Mouse (Mus musculus) hindbrain, embryonic 10.5 days (tissue): ENCODE data around the gene Aspg. TPM values are rescaled to one million over a fixed set of nuclear protein-coding genes. Genes with fewer than 3 reads are reported as not detected.

Experiments
- DNase-seq: peaks from one replicate; pipeline ENCODE4 v3.0.0-alpha.2; 2017; ENCODE audit warnings: low spot score
- H3K27ac ChIP-seq: fragments of 300-500 bp; sonication (generic); 2 replicates; pipeline ENCODE4 v1.5.1; 2016; ENCODE audit warnings: mild to moderate bottlenecking, moderate library complexity
- H3K27me3 ChIP-seq: fragments of 300-500 bp; sonication (generic); 2 replicates; pipeline ENCODE4 v1.6.1; 2016; ENCODE audit warnings: mild to moderate bottlenecking; ENCODE audit not compliant: poor library complexity, insufficient read depth, severe bottlenecking
- H3K36me3 ChIP-seq: fragments of 300-500 bp; sonication (generic); 2 replicates; pipeline ENCODE4 v1.6.1; 2016; ENCODE audit warnings: mild to moderate bottlenecking, moderate library complexity
- H3K4me1 ChIP-seq: fragments of 300-500 bp; sonication (generic); replicated peaks from 2 replicates; pipeline ENCODE4 v1.6.1; 2016; ENCODE audit warnings: mild to moderate bottlenecking
- H3K4me3 ChIP-seq: fragments of 300-500 bp; sonication (generic); 2 replicates; pipeline ENCODE4 v1.5.1; 2016; ENCODE audit warnings: mild to moderate bottlenecking, moderate library complexity
- H3K9me3 ChIP-seq: fragments of 300-500 bp; sonication (generic); 2 replicates; pipeline ENCODE4 v1.6.1; 2016; ENCODE audit warnings: mild to moderate bottlenecking, moderate library complexity
- WGBS: fragments of 180-500 bp; shearing (Covaris S2); methylation state at CpG from one replicate; pipeline ENCODE4 v1.1.7; 2016; 5-methylcytosine and 5-hydroxymethylcytosine counted together
- polyA plus RNA-seq: library from polyadenylated mRNA; unstranded; fragments of >200 nt; fragmentation: Nextera tagmentation; extraction: Ambion mirVana; gene quantifications from 2 replicates; pipeline ENCODE4 v1.2.1, GENCODE M21; 2016

The Aspg gene
- polyA plus RNA-seq, 1 experiment from 2014 or later, result 1.4 TPM

DNA sequence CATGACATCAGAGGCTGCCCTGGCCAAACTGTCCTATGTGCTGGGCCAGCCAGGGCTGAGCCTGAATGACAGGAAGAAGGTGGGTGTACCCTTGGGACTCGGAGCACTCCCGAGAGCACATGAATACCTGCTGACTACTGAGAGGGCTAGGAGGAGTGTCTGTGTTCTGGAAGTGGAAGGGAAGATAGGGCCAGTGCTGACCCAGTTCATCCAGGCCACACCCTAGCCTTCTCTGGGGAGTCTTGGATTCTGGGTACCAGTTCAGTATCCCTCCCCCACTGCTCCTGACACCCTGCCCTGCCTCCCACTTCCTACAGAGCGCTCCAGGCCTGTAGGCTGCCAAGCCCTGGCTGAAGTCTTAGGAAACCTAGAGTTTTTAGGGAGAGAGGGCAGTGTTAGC, 14.7 kb downstream of the Aspg start:
- no peak overlapping the region for H3K27ac ChIP-seq
- H3K4me3 ChIP-seq, result no peak overlapping the region
- H3K9me3 ChIP-seq, result no peaks in the 10 kb centered on the region
- WGBS, result 85% methylated on average over 3 of the region's 3 CpGs
- H3K4me1 ChIP-seq, result peaks cover 22% of the 10 kb centered on the region
- H3K27me3 ChIP-seq, result peaks cover 9% of the 10 kb centered on the region
- no peak for DNase-seq
- no peaks in the 10 kb centered on the region for H3K36me3 ChIP-seq

- peaks cover 54% of the 10 kb centered on the region for H3K27me3 ChIP-seq
- peaks cover 31% of the 10 kb centered on the region for H3K4me1 ChIP-seq
- no peaks in the 10 kb centered on the region for H3K9me3 ChIP-seq
- H3K4me3 ChIP-seq, result no peak overlapping the region
- H3K27ac ChIP-seq, result no peak overlapping the region
- DNase-seq, result no peak
- WGBS, result 79% methylated on average over 14 of the region's 14 CpGs
- no peaks in the 10 kb centered on the region for H3K36me3 ChIP-seq
These were observed 19.4 kb downstream of the Aspg start for GRCm38 (mm10) chr12:112125903-112126302.

GRCm38 (mm10) chr12:112126931-112127635, 20.6 kb downstream of the Aspg start:
- peak overlapping the region; percentile 50; the same call in 1 of the 2 replicates for H3K27ac ChIP-seq
- 66% methylated on average over 14 of the region's 14 CpGs for WGBS
- no peak for DNase-seq
- no peaks in the 10 kb centered on the region for H3K36me3 ChIP-seq
- H3K4me3 ChIP-seq, result no peak overlapping the region
- peaks cover 36% of the 10 kb centered on the region for H3K4me1 ChIP-seq
- H3K27me3 ChIP-seq, result peaks cover 66% of the 10 kb centered on the region
- H3K9me3 ChIP-seq, result no peaks in the 10 kb centered on the region

DNA sequence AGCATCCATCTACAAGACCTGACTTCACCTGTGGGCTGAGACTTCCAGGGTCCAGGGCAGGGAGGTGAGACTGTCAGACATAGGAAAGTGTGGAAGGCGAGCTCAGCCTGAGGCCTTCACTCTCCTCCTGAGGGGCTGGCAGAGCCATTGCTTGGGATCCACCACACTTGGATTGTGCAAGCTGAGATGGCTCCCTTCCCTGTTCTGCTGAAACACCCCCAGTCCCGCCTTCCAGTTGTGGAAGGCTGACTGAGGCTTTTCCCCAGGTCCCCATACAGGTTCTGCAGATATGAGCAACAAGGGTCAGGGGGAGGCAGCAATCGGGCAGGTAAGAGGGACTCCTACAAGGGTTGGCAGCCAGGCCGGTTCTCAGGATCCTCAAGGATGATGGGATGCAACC, 22.0 kb downstream of the Aspg start:
- no peaks in the 10 kb centered on the region for H3K9me3 ChIP-seq
- peaks cover 33% of the 10 kb centered on the region for H3K4me1 ChIP-seq
- H3K36me3 ChIP-seq, result no peaks in the 10 kb centered on the region
- H3K4me3 ChIP-seq, result no peak overlapping the region
- H3K27ac ChIP-seq, result no peak overlapping the region
- WGBS, result 78% methylated on average over 4 of the region's 4 CpGs
- no peak for DNase-seq
- peaks cover 81% of the 10 kb centered on the region for H3K27me3 ChIP-seq

DNA sequence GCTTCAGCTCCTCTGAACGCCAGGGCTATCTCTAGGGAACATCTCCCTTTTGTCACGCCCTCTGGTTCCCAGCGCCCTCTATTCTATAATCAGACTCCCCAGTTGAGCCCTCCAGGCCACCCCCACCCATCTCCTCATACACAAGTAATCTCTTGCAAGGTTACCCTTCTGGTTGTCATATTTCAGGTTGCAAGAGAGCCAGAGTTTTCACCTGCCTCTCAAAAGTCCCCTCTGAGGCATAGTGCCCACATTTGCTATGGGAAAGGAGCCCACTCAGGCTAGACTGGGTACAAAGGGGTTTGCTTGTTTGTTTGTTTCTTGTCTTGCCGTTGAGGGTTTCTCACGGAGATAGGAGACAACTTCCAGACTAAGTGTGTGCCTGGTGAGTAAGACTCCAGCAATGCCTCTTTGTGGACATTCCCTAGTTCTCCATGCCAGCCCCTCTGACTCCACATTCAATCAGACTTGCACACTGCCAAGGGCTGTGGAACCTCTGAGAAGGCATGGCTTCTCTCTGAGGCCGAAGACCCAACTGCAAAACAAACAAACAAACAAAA, 22.9 kb downstream of the Aspg start:
- Histone ChIP-seq H3K27ac (peak overlapping the region; percentile 92; the same call in 1 of the 2 replicates), H3K4me1 (peaks cover 33% of the 10 kb centered on the region), H3K27me3 (peaks cover 79% of the 10 kb centered on the region), H3K36me3 (no peaks in the 10 kb centered on the region), H3K4me3 (0 out of 2 replicates have a peak overlapping the region, but pooled peaks have one; percentile 74), H3K9me3 (no peaks in the 10 kb centered on the region)
- 55% methylated on average over 6 of the region's 6 CpGs for WGBS
- no peak for DNase-seq

DNA sequence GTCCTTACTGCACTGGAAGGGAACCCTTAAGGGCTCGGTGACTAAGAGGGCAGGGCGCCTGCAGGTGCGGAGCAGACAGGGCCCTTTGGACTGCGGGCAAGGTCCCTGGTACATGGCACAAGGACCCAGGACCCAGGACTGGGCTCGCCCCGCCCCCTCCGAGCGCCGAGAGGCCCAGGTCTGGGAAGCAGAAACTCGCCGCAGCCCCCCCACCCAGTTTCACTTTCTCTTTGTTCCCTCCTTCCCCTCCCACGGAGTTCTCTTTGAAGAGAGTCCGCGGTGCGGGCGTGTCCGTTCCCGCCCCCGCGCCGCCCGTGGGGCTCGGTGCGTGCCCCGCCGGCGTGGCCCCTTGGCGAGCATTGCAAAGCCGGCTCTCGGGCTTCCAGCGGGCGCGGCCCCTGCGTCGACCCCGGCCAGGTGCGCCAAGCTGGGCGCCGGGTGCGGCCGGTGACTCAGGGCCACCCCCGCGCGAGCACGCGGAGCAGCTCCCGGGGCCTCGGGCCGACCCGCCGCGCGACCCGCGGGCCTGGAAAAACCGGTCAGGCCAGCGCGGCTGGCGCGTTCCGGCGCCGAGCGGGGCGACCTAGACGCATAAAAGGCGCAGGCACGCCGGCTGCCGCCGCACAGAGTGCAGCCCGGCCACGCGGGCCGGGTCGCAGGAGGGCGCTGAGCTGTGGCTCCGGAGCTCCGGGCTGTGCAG, 23.8 kb downstream of the Aspg start:
- under 1% methylated on average over 79 of the region's 79 CpGs for WGBS
- Histone ChIP-seq H3K9me3 (no peaks in the 10 kb centered on the region), H3K36me3 (no peaks in the 10 kb centered on the region), H3K4me3 (peak overlapping the region; percentile 74), H3K4me1 (peaks cover 33% of the 10 kb centered on the region), H3K27ac (peak overlapping the region; percentile 92), H3K27me3 (peaks cover 84% of the 10 kb centered on the region)
- DNase-seq, result peak; percentile 67

DNA sequence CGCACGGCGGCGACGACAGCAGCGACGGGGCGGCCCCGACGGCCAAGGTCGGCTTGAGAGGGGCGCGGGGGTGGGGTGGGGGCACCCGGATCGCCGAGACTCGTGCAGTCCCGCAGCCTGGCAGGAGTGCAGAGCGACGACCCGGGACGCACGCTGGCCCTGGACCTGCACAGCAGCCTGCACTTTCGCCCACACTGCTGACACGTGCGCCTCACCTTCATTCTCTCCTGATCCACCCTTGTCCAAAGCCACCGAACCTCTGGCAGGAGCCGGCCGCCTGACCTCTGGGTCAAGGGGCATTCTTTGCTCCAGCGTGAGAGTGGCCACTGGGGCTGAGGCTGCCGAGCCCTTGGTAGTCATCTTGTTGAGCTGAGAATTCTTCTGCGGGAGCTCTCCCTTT, 24.5 kb downstream of the Aspg start:
- Histone ChIP-seq H3K4me3 (peak overlapping the region; percentile 74), H3K27me3 (peaks cover 85% of the 10 kb centered on the region), H3K36me3 (no peaks in the 10 kb centered on the region), H3K27ac (peak overlapping the region; percentile 92), H3K9me3 (no peaks in the 10 kb centered on the region), H3K4me1 (peaks cover 33% of the 10 kb centered on the region)
- WGBS, result 10% methylated on average over 32 of the region's 32 CpGs
- DNase-seq, result peak; percentile 27

DNA sequence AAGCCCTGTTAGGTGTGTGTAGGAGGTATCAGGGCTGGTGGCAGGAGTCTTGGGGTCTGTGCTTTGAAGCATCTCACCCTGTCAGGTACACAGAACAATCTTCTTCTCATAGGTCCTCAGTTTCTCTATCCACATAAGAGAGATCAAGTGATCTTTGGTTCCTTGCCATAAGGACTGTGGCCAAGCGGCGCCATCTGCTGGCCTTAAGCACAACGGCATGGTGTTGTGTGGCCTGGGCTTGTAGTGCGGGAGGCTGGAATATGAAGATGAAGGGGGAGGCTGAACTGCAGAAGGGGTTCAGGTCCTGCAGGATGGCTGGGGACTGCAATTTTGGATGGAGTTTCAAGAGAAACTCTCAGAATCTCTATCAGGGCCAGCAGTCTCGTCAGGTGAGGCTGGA, 33.8 kb downstream of the Aspg start:
- no peaks in the 10 kb centered on the region for H3K9me3 ChIP-seq
- H3K4me1 ChIP-seq, result peaks cover 37% of the 10 kb centered on the region
- H3K4me3 ChIP-seq, result no peak overlapping the region
- no peaks in the 10 kb centered on the region for H3K36me3 ChIP-seq
- DNase-seq, result peak; percentile 59
- peaks cover 62% of the 10 kb centered on the region for H3K27me3 ChIP-seq
- no peak overlapping the region for H3K27ac ChIP-seq
- WGBS, result 7% methylated on average over 5 of the region's 5 CpGs

GRCm38 (mm10) chr12:112140745-112141144, 34.3 kb downstream of the Aspg start:
- Histone ChIP-seq H3K4me3 (no peak overlapping the region), H3K36me3 (no peaks in the 10 kb centered on the region), H3K27ac (no peak overlapping the region), H3K9me3 (no peaks in the 10 kb centered on the region), H3K27me3 (peaks cover 59% of the 10 kb centered on the region), H3K4me1 (peaks cover 42% of the 10 kb centered on the region)
- 55% methylated on average over 7 of the region's 7 CpGs for WGBS
- no peak for DNase-seq

DNA sequence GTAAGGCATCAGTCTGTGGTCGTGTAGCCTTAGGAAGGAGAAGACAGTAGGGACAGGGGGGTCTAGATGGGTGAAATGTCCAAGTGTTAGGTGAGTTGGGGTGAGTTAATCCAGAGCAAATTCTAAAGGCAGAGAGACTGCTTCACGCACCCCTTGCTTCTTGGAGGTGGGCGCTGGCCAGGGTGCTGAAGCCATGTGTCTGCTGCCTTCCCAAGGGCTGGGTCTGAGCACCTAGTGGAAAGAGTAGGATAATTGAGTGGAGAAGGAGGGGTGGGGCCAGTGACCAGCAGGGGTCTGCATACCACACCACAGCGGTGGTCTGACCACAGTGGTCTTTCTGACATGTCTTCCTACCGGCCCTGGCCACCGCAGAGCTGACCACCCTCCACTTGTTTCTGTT, 34.8 kb downstream of the Aspg start:
- Histone ChIP-seq H3K4me1 (peaks cover 47% of the 10 kb centered on the region), H3K9me3 (no peaks in the 10 kb centered on the region), H3K4me3 (no peak overlapping the region), H3K27me3 (peaks cover 64% of the 10 kb centered on the region), H3K36me3 (no peaks in the 10 kb centered on the region), H3K27ac (no peak overlapping the region)
- WGBS, result 6% methylated on average over 6 of the region's 6 CpGs
- DNase-seq, result peak; percentile 60

- Histone ChIP-seq H3K4me3 (peak overlapping the region; percentile 61), H3K9me3 (no peaks in the 10 kb centered on the region), H3K27ac (no peak overlapping the region), H3K27me3 (peaks cover 79% of the 10 kb centered on the region), H3K36me3 (no peaks in the 10 kb centered on the region), H3K4me1 (peaks cover 67% of the 10 kb centered on the region)
- 4% methylated on average over 14 of the region's 14 CpGs for WGBS
- DNase-seq, result peak; percentile 59
These were observed 36.8 kb downstream of the Aspg start for GRCm38 (mm10) chr12:112143116-112143832.

- peak overlapping the region; percentile 61 for H3K4me3 ChIP-seq
- peaks cover 72% of the 10 kb centered on the region for H3K4me1 ChIP-seq
- peaks cover 85% of the 10 kb centered on the region for H3K27me3 ChIP-seq
- no peaks in the 10 kb centered on the region for H3K9me3 ChIP-seq
- H3K27ac ChIP-seq, result peak overlapping the region; percentile 89
- peak; percentile 46 for DNase-seq
- under 1% methylated on average over 52 of the region's 52 CpGs for WGBS
- H3K36me3 ChIP-seq, result 0 out of 2 replicates have a peak, but pooled peaks cover 2% of the 10 kb centered on the region
These were observed 37.3 kb downstream of the Aspg start for GRCm38 (mm10) chr12:112143833-112144201.
